Mouse (Mus musculus): ENCODE results near the gene Tekt1. TPM values are rescaled to one million over a fixed set of nuclear protein-coding genes. Genes with fewer than 3 reads are reported as not detected.

Tekt1 gene
- total and polyA plus RNA-seq, 3 experiments = 0.08 TPM; not detected in 2

- dilution Hi-C loops (cut with MboI; ENCODE audit: extremely low pct_ligation_motif_present, extremely low pct_unique_long_range_greater_than_20kb, low sequenced_read_pairs) = no loop called here
Measured at GRCm38 (mm10) chr11:72408451-72409170, 46.4 kb upstream of the Tekt1 start.

GRCm38 (mm10) chr11:72407574-72407973 lies 45.3 kb upstream of the Tekt1 start:
- Histone ChIP-seq H3K4me2 (ENCODE audit: insufficient read depth, low read depth, poor library complexity, severe bottlenecking) (no peak overlapping the region), H3K27ac (ENCODE audit: insufficient read depth, low read depth) (no peak overlapping the region), H3K79me2 (replicated peaks; ENCODE audit: control insufficient read depth, extremely low read depth, insufficient read depth, poor library complexity, severe bottlenecking) (no peaks in the 10 kb centered on the region), H3K9ac (ENCODE audit: insufficient read depth, low read depth) (no peak overlapping the region), H3K27me3 (replicated peaks) (peaks cover 93% of the 10 kb centered on the region), H3K4me3 (replicated peaks in 1 of 3; ENCODE audit: low read depth in 2 of 3, low read length in 2 of 3, poor library complexity in 1 of 3) (no peak overlapping the region), H3K36me3 (replicated peaks in 1 of 2; ENCODE audit: control insufficient read depth in 1 of 2, insufficient read depth in 1 of 2, low read length in 1 of 2) (no peaks in the 10 kb centered on the region), H3K4me1 (ENCODE audit: control insufficient read depth in 1 of 2, insufficient read depth in 2 of 2) (peaks cover 3 to 5% of the 10 kb centered on the region in 2 experiments; a peak in 3 of 4 replicates), H3K9me3 (replicated peaks; ENCODE audit: low read length) (peaks cover 3% of the 10 kb centered on the region)
- TF ChIP-seq POLR2AphosphoS2 (IDR thresholded peaks at IDR 0.05; ENCODE audit: low read depth, low read length) (no peak), UBTF (IDR thresholded peaks at IDR 0.05; ENCODE audit: low read depth, low read length) (no peak), ZC3H11A (IDR thresholded peaks at IDR 0.05; ENCODE audit: low read depth, low read length) (no peak), JUND (conservative IDR thresholded peaks at IDR 0.05; ENCODE audit: low read depth, low read length) (no peak), ZKSCAN1 (IDR thresholded peaks at IDR 0.05; ENCODE audit: borderline replicate concordance, low read depth, low read length) (no peak), MYC (IDR thresholded peaks at IDR 0.05; ENCODE audit: low read depth, low read length) (no peak), EP300 (IDR thresholded peaks at IDR 0.05; ENCODE audit: low read length) (no peak), TCF12 (IDR thresholded peaks at IDR 0.05; ENCODE audit: low read depth, low read length) (no peak), E2F4 (IDR thresholded peaks at IDR 0.05; ENCODE audit: insufficient replicate concordance, low read depth, low read length) (no peak), ETS1 (conservative IDR thresholded peaks at IDR 0.05; ENCODE audit: low read depth, low read length) (no peak), HCFC1 (IDR thresholded peaks at IDR 0.05; ENCODE audit: low read depth, low read length) (no peak), ELF1 (IDR thresholded peaks at IDR 0.05; ENCODE audit: low read depth, low read length) (no peak), MAFK (IDR thresholded peaks at IDR 0.05; ENCODE audit: insufficient replicate concordance, low read length) (no peak), CHD2 (IDR thresholded peaks at IDR 0.05; ENCODE audit: low read length) (no peak)
- in situ Hi-C loops (cut with MboI; ENCODE audit: low pct_ligation_motif_present, low pct_unique_long_range_greater_than_20kb, low sequenced_read_pairs) (no loop called here), dilution Hi-C loops (cut with MboI; ENCODE audit: extremely low pct_ligation_motif_present, extremely low pct_unique_long_range_greater_than_20kb, low sequenced_read_pairs) (no loop called here)
- no peak for DNase-seq (ENCODE audit: extremely low read depth)

More at GRCm38 (mm10) chr11:72408451-72409170, 46.4 kb upstream of the Tekt1 start:
- in situ Hi-C loops (cut with MboI; ENCODE audit: low pct_ligation_motif_present, low pct_unique_long_range_greater_than_20kb, low sequenced_read_pairs) = no loop called here
- Histone ChIP-seq H3K9me3 (replicated peaks; ENCODE audit: low read length) (peaks cover 3% of the 10 kb centered on the region), H3K36me3 (replicated peaks in 1 of 2; ENCODE audit: control insufficient read depth in 1 of 2, insufficient read depth in 1 of 2, low read length in 1 of 2) (no peaks in the 10 kb centered on the region), H3K27ac (ENCODE audit: insufficient read depth, low read depth) (no peak overlapping the region), H3K4me3 (replicated peaks in 1 of 3; ENCODE audit: low read depth in 2 of 3, low read length in 2 of 3, poor library complexity in 1 of 3) (no peak overlapping the region), H3K79me2 (replicated peaks; ENCODE audit: control insufficient read depth, extremely low read depth, insufficient read depth, poor library complexity, severe bottlenecking) (no peaks in the 10 kb centered on the region), H3K4me2 (ENCODE audit: insufficient read depth, low read depth, poor library complexity, severe bottlenecking) (no peak overlapping the region), H3K27me3 (replicated peaks) (peaks cover 93% of the 10 kb centered on the region), H3K9ac (ENCODE audit: insufficient read depth, low read depth) (no peak overlapping the region), H3K4me1 (ENCODE audit: control insufficient read depth in 1 of 2, insufficient read depth in 2 of 2) (peaks cover 3 to 5% of the 10 kb centered on the region in 2 experiments; a peak in 3 of 4 replicates)
- no peak for DNase-seq (ENCODE audit: extremely low read depth)
- TF ChIP-seq ZNF384 (IDR thresholded peaks at IDR 0.05; ENCODE audit: low read depth, low read length) (no peak), USF1 (IDR thresholded peaks at IDR 0.05; ENCODE audit: low read depth, low read length) (no peak), HCFC1 (IDR thresholded peaks at IDR 0.05; ENCODE audit: low read depth, low read length) (no peak), MAFK (IDR thresholded peaks at IDR 0.05; ENCODE audit: insufficient replicate concordance, low read length) (no peak), JUND (conservative IDR thresholded peaks at IDR 0.05; ENCODE audit: low read depth, low read length) (no peak), JUN (IDR thresholded peaks at IDR 0.05; ENCODE audit: insufficient read depth, low read depth, low read length) (no peak), UBTF (IDR thresholded peaks at IDR 0.05; ENCODE audit: low read depth, low read length) (no peak), BHLHE40 (IDR thresholded peaks at IDR 0.05; ENCODE audit: low read depth, low read length) (no peak), RCOR1 (conservative IDR thresholded peaks at IDR 0.05; ENCODE audit: low read depth, low read length) (no peak), CTCF (conservative IDR thresholded peaks at IDR 0.05 in 1 of 2, IDR thresholded peaks at IDR 0.05 in 1 of 2; ENCODE audit: low read depth in 2 of 2, low read length in 2 of 2) (no peak), NRF1 (IDR thresholded peaks at IDR 0.05; ENCODE audit: low read depth, low read length) (no peak), SIN3A (IDR thresholded peaks at IDR 0.05; ENCODE audit: low read length) (no peak), TCF12 (IDR thresholded peaks at IDR 0.05; ENCODE audit: low read depth, low read length) (no peak), CHD2 (IDR thresholded peaks at IDR 0.05; ENCODE audit: low read length) (no peak), PAX5 (IDR thresholded peaks at IDR 0.05; ENCODE audit: low read length) (no peak), MAZ (IDR thresholded peaks at IDR 0.05; ENCODE audit: low read depth, low read length) (no peak), CHD1 (IDR thresholded peaks at IDR 0.05; ENCODE audit: low read depth, low read length) (no peak), TBP (conservative IDR thresholded peaks at IDR 0.05; ENCODE audit: low read depth, low read length) (no peak), ZC3H11A (IDR thresholded peaks at IDR 0.05; ENCODE audit: low read depth, low read length) (no peak)

Measured in CH12.LX (cell line).